Mouse (Mus musculus): ENCODE measurements around the gene Heca. TPM values are rescaled to one million over a fixed set of nuclear protein-coding genes. Genes with fewer than 3 reads are reported as not detected.
"Not testable (repeated sequence)": the region's sequence is repeated elsewhere in the genome, so short reads cannot be mapped to it uniquely, and the experiment has no call there.

The Heca gene
- polyA plus RNA-seq, 1 experiment from 2014 or later, result 4.1 TPM

GRCm38 (mm10) chr10:17820422-17820821 is 127.4 kb downstream of the Heca start:
- WGBS, result 97% methylated on average over 7 of the region's 7 CpGs
- not testable (repeated sequence) for H3K27ac ChIP-seq (ENCODE audit: low read depth, low read length)

More at GRCm38 (mm10) chr10:17820422-17820821, 127.4 kb downstream of the Heca start:
- H3K27me3 ChIP-seq (ENCODE audit: control insufficient read depth, insufficient read depth, low read length); H3K4me3 ChIP-seq (ENCODE audit: low read length); H3K4me2 ChIP-seq (replicated peaks; ENCODE audit: low read depth, low read length); H3K9ac ChIP-seq (ENCODE audit: low read depth, low read length); H3K36me3 ChIP-seq (ENCODE audit: control insufficient read depth, insufficient read depth, low read length); ATAC-seq (ENCODE audit: low FRiP score, low TSS enrichment); H3K4me1 ChIP-seq (ENCODE audit: control insufficient read depth, insufficient read depth, low read length); H3K9me3 ChIP-seq (ENCODE audit: control insufficient read depth, low read length): not testable (repeated sequence)

Other genes with a start within 250 kb of the Heca start
- 76.0 and 83.5 TPM in 2 replicates for gene Cited2, start 224.8 kb downstream of the Heca start, polyA plus RNA-seq (2014; fragmentation: Nextera tagmentation; extraction: Ambion mirVana)
- gene Txlnb, start 151.8 kb downstream of the Heca start, polyA plus RNA-seq (2014; fragmentation: Nextera tagmentation; extraction: Ambion mirVana), result 0.93 and 1.2 TPM in 2 replicates
- 134 and 179 TPM in 2 replicates for gene Abracl, start 75.2 kb upstream of the Heca start, polyA plus RNA-seq (2014; fragmentation: Nextera tagmentation; extraction: Ambion mirVana)
- 20.3 and 23.0 TPM in 2 replicates for gene Reps1, start 107.8 kb upstream of the Heca start, polyA plus RNA-seq (2014; fragmentation: Nextera tagmentation; extraction: Ambion mirVana)